Mouse (Mus musculus) limb, embryonic 14.5 days (tissue): Measurements from ENCODE around the gene Ppfia3. TPM values are rescaled to one million over a fixed set of nuclear protein-coding genes. Genes with fewer than 3 reads are reported as not detected.
"Not testable (repeated sequence)": the region's sequence is repeated elsewhere in the genome, so short reads cannot be mapped to it uniquely, and the experiment has no call there.

Source experiments
- ATAC-seq: fragments of 200-750 bp; cut with Nextera tagmentation; 2 replicates; pipeline ENCODE4 v1.8.0; 2017; ENCODE audit warnings: low read depth, moderate number of reproducible peaks, moderate TSS enrichment; ENCODE audit not compliant: low FRiP score
- DNase-seq: peaks from one replicate; pipeline ENCODE4 v3.0.0-alpha.2; 2015; ENCODE audit warnings: low spot score
- H3K27ac ChIP-seq: fragments of 300-500 bp; sonication (generic); replicated peaks from 2 replicates; pipeline ENCODE4 v1.5.1; 2014; ENCODE audit warnings: low read depth, mild to moderate bottlenecking, low read length, moderate library complexity, mixed read lengths
- H3K27me3 ChIP-seq: fragments of 300-500 bp; sonication (generic); 2 replicates; pipeline ENCODE4 v1.6.1; 2014; ENCODE audit warnings: low read length, mixed read lengths; ENCODE audit not compliant: control insufficient read depth, insufficient read depth
- H3K36me3 ChIP-seq: fragments of 300-500 bp; sonication (generic); 2 replicates; pipeline ENCODE4 v1.6.1; 2014; ENCODE audit warnings: mild to moderate bottlenecking, low read length, moderate library complexity, mixed read lengths; ENCODE audit not compliant: control insufficient read depth, insufficient read depth
- H3K4me1 ChIP-seq: fragments of 300-500 bp; sonication (generic); 2 replicates; pipeline ENCODE4 v1.6.1; 2014; ENCODE audit warnings: antibody characterized with exemption, low read length, mixed read lengths; ENCODE audit not compliant: control insufficient read depth, insufficient read depth
- H3K4me2 ChIP-seq: fragments of 300-500 bp; sonication (generic); replicated peaks from 2 replicates; pipeline ENCODE4 v1.6.1; 2014; ENCODE audit warnings: low read depth, mild to moderate bottlenecking, low read length, moderate library complexity; ENCODE audit not compliant: severe bottlenecking
- H3K4me3 ChIP-seq: fragments of 300-500 bp; sonication (generic); replicated peaks from 2 replicates; pipeline ENCODE4 v1.5.1; 2014; ENCODE audit warnings: low read length
- H3K9ac ChIP-seq: fragments of 300-500 bp; sonication (generic); 2 replicates; pipeline ENCODE4 v1.6.1; 2014; ENCODE audit warnings: mild to moderate bottlenecking, low read depth, low read length, moderate library complexity; ENCODE audit not compliant: severe bottlenecking
- H3K9me3 ChIP-seq: fragments of 300-500 bp; sonication (generic); 2 replicates; pipeline ENCODE4 v1.6.1; 2016; ENCODE audit warnings: low read length; ENCODE audit not compliant: control insufficient read depth
- POLR2A ChIP-seq: fragments of 200-500 bp; IDR thresholded peaks from 2 replicates; pipeline ENCODE4 v1.8.0; 2012; ENCODE audit warnings: inconsistent platforms, mild to moderate bottlenecking, moderate library complexity, borderline replicate concordance; ENCODE audit not compliant: insufficient read depth, insufficient read length; ENCODE audit errors: extremely low read depth
- WGBS: fragments of 180-500 bp; shearing (Covaris S2); extraction: QIAGEN DNeasy Blood & Tissue Kit; methylation state at CpG from one replicate; pipeline ENCODE4 v1.1.7; 2014; 5-methylcytosine and 5-hydroxymethylcytosine counted together
- polyA plus RNA-seq, 2 experiments: library from polyadenylated mRNA; depleted of rRNA in 1 of 2; stranded (reverse) in 1 of 2; unstranded in 1 of 2; fragments of >200 nt; fragmentation: Nextera tagmentation in 1 of 2; extraction: Ambion mirVana in 1 of 2; gene quantifications; 2 replicates each; pipeline versions ENCODE4 v1.2.1 to v1.2.3; 2012 to 2014

The Ppfia3 gene
- polyA plus RNA-seq, 2 experiments, result 9.0 to 12.3 TPM

GRCm38 (mm10) chr7:45362801-45363200 lies 4.0 kb downstream of the Ppfia3 start:
- no peak for TF ChIP-seq POLR2A
- DNase-seq (peak; percentile 66), ATAC-seq (no peak)
- Histone ChIP-seq H3K27ac (no peak overlapping the region), H3K4me3 (no peak overlapping the region), H3K9me3 (no peaks in the 10 kb centered on the region), H3K4me2 (no peak overlapping the region), H3K9ac (no peak overlapping the region), H3K4me1 (peaks cover 11% of the 10 kb centered on the region), H3K36me3 (no peaks in the 10 kb centered on the region), H3K27me3 (peaks cover 59% of the 10 kb centered on the region)
- WGBS, result 5% methylated on average over 13 of the region's 13 CpGs

- Histone ChIP-seq H3K36me3 (no peaks in the 10 kb centered on the region), H3K9me3 (no peaks in the 10 kb centered on the region), H3K27ac (no peak overlapping the region), H3K9ac (peak overlapping the region; percentile 60), H3K4me3 (peak overlapping the region; percentile 46), H3K4me2 (peak overlapping the region; percentile 85), H3K4me1 (peaks cover 10% of the 10 kb centered on the region), H3K27me3 (peaks cover 59% of the 10 kb centered on the region)
- 0 out of 2 replicates have a peak, but pooled peaks have one; percentile 22 for TF ChIP-seq POLR2A
- WGBS, result under 1% methylated on average over 43 of the region's 43 CpGs
- peak; percentile 70 for DNase-seq
- ATAC-seq, result peak; percentile 80
Measured at GRCm38 (mm10) chr7:45361243-45361804, 5.5 kb downstream of the Ppfia3 start.

- 47% methylated on average over 18 of the region's 18 CpGs for WGBS
- no peak for DNase-seq
- no peak overlapping the region for H3K9ac ChIP-seq
- H3K27me3 ChIP-seq, result peaks cover 53% of the 10 kb centered on the region
- H3K4me2 ChIP-seq, result peak overlapping the region; percentile 85; the same call in 1 of the 2 replicates
- H3K4me3 ChIP-seq, result peak overlapping the region; percentile 46; the same call in 1 of the 2 replicates
- no peak overlapping the region for H3K27ac ChIP-seq
- no peaks in the 10 kb centered on the region for H3K36me3 ChIP-seq
- ATAC-seq, result no peak
- H3K4me1 ChIP-seq, result peaks cover 4% of the 10 kb centered on the region; the same call in 1 of the 2 replicates
- H3K9me3 ChIP-seq, result no peaks in the 10 kb centered on the region
- no peak for TF ChIP-seq POLR2A
Measured at GRCm38 (mm10) chr7:45360404-45361125, 6.3 kb downstream of the Ppfia3 start.

- not testable (repeated sequence) for DNase-seq, H3K9ac ChIP-seq, H3K4me3 ChIP-seq, H3K4me1 ChIP-seq, H3K9me3 ChIP-seq, H3K4me2 ChIP-seq, H3K27ac ChIP-seq, ATAC-seq, H3K36me3 ChIP-seq
- WGBS, result 56% methylated on average over 10 of the region's 11 CpGs
- peaks cover 40% of the 10 kb centered on the region for H3K27me3 ChIP-seq
Measured at GRCm38 (mm10) chr7:45359081-45359480, 7.7 kb downstream of the Ppfia3 start.

- Histone ChIP-seq H3K9ac (no peak overlapping the region), H3K4me2 (no peak overlapping the region), H3K27me3 (peaks cover 12% of the 10 kb centered on the region), H3K4me1 (no peaks in the 10 kb centered on the region), H3K36me3 (0 out of 2 replicates have a peak, but pooled peaks cover 3% of the 10 kb centered on the region), H3K27ac (no peak overlapping the region), H3K9me3 (no peaks in the 10 kb centered on the region), H3K4me3 (no peak overlapping the region)
- TF ChIP-seq POLR2A, result no peak
- ATAC-seq, result no peak
- DNase-seq, result no peak
- WGBS, result 61% methylated on average over 13 of the region's 13 CpGs
Measured at GRCm38 (mm10) chr7:45356087-45356486, 10.7 kb downstream of the Ppfia3 start.
